Mouse (Mus musculus): ENCODE measurements around the gene Zcchc10. TPM values are rescaled to one million over a fixed set of nuclear protein-coding genes. Genes with fewer than 3 reads are reported as not detected.

Gene Zcchc10
- 10.5 and 11.4 TPM in 2 replicates for polyA plus RNA-seq (2012; rRNA removed)

GRCm38 (mm10) chr11:53324512-53324968 is at the start of gene Zcchc10:
Zcchc10 (plus strand) TSS chr11:53324679.

GRCm38 (mm10) chr11:53300330-53301166 is 23.9 kb upstream of the Zcchc10 start, which contains the start of gene Hspa4:
Hspa4 (minus strand) TSS chr11:53300457.

GRCm38 (mm10) chr11:53350291-53351223 is 26.1 kb downstream of the Zcchc10 start, which contains the start of gene Aff4:
Aff4 (plus strand) TSS chr11:53350833.

Other genes starting within 250 kb of the Zcchc10 start
- 80.5 and 86.7 TPM in 2 replicates for gene Hspa4, start 24.2 kb upstream of the Zcchc10 start, polyA plus RNA-seq (2012; rRNA removed)
- 53.7 and 61.3 TPM in 2 replicates for gene Aff4, start 26.2 kb downstream of the Zcchc10 start, polyA plus RNA-seq (2012; rRNA removed)
- 0.25 TPM in 1 of 2 replicates, not detected in the other for gene Leap2, start 98.5 kb downstream of the Zcchc10 start, polyA plus RNA-seq (2012; rRNA removed)
- 288 and 294 TPM in 2 replicates for gene Uqcrq, start 106.2 kb downstream of the Zcchc10 start, polyA plus RNA-seq (2012; rRNA removed)
- 2.4 and 2.6 TPM in 2 replicates for gene Gdf9, start 106.3 kb downstream of the Zcchc10 start, polyA plus RNA-seq (2012; rRNA removed)
- gene Gm10447, start 132.4 kb downstream of the Zcchc10 start, polyA plus RNA-seq (2012; rRNA removed): 0.06 and 0.25 TPM in 2 replicates
- 2.3 and 4.0 TPM in 2 replicates for gene Shroom1, start 132.5 kb downstream of the Zcchc10 start, polyA plus RNA-seq (2012; rRNA removed)
- gene Gm9837, start 145.8 kb downstream of the Zcchc10 start, polyA plus RNA-seq (2012; rRNA removed): not detected in 2 replicates
- gene Gm9945, start 155.5 kb downstream of the Zcchc10 start, polyA plus RNA-seq (2012; rRNA removed): not detected in 2 replicates
- gene Sowaha, start 155.6 kb downstream of the Zcchc10 start, polyA plus RNA-seq (2012; rRNA removed): 0.81 and 1.2 TPM in 2 replicates
- 38.6 and 46.0 TPM in 2 replicates for gene Sept8, start 194.6 kb downstream of the Zcchc10 start, polyA plus RNA-seq (2012; rRNA removed)
- 89.6 and 93.3 TPM in 2 replicates for gene Kif3a, start 242.7 kb downstream of the Zcchc10 start, polyA plus RNA-seq (2012; rRNA removed)